Mouse (Mus musculus) liver, embryonic 14.5 days (tissue): ENCODE measurements at regions not wholly inside any gene's neighbourhood (a gene's known extent, or its start where the extent isn't known, plus 50 kb on each side); places are given as distances from the start of the nearest gene placed in this dataset.

Experiments used
- CTCF ChIP-seq: IDR thresholded peaks from 2 replicates; pipeline ENCODE4 v1.5.1; 2016; ENCODE audit warnings: antibody characterized with exemption, low read depth, control low read depth
- EP300 ChIP-seq: IDR thresholded peaks from 2 replicates; pipeline ENCODE4 v1.6.1; 2016; ENCODE audit warnings: antibody characterized with exemption, low read depth

DNA sequence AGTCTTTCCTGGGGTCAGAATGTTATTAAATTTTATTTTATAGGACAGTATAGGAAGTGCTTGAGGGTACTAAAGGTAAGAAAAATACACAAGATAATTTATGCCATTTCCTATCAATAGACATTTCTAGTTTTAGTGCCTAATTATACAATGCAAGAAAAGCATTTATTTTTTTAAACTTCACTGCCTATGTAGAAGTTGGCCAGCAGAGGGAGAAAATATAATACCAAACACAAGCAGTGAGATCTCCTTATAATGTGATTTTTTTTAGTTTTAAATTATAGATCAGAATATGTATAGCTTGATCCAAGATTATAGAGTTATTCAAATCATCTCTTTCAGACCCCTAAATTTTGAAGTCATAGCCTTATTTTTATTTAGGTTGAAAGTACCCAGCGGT is 172.8 kb downstream of the Gm10184 start:
- no peak for TF ChIP-seq CTCF
- TF ChIP-seq EP300 = no peak
